Mouse (Mus musculus) G1E-ER4 (cell line): ENCODE measurements around the gene Cyp4f14. TPM values are rescaled to one million over a fixed set of nuclear protein-coding genes. Genes with fewer than 3 reads are reported as not detected.

Experiments
- GATA1 ChIP-seq: IDR thresholded peaks from one replicate; pipeline ENCODE4 v1.8.0; 2012; ENCODE audit warnings: low read length, inconsistent platforms
- polyA plus RNA-seq: library from polyadenylated mRNA; stranded (reverse); fragments of >175 nt; gene quantifications from 2 replicates; pipeline ENCODE4 v1.2.3, GENCODE M21; 2012

Gene Cyp4f14
- not detected in 2 replicates for polyA plus RNA-seq

- TF ChIP-seq GATA1, result no peak
Observed at GRCm38 (mm10) chr17:32917131-32917530, at the start of gene Cyp4f14. Cyp4f14 (minus strand) TSS chr17:32917342.

- no peak for TF ChIP-seq GATA1
Observed at GRCm38 (mm10) chr17:32965623-32966290, 48.6 kb upstream of the Cyp4f14 start, which contains the start of gene Zfp472. Zfp472 (plus strand) TSS chr17:32965814.

GRCm38 (mm10) chr17:32965253-32965622, 48.1 kb upstream of the Cyp4f14 start:
- TF ChIP-seq GATA1, result no peak

DNA sequence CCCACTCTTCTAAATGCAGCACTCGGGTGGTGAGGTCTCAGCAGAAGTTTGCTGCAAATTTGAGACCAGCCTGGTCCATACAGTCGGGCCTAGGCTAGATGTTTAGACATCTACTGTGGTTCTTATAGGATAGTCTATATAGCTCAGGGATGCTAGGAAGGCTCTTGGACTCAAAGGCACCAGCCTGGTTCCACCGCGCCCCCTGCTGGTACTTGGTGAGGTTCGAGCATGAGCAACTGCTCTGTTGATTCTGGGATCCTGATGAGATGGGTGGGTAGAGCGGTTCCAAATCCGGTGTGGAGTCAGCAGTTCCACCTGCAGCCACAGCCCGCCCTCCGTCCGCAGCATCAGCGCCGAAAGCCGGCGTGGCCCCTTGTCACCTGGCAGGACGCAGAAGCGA, 34.3 kb upstream of the Cyp4f14 start:
- TF ChIP-seq GATA1, result no peak

DNA sequence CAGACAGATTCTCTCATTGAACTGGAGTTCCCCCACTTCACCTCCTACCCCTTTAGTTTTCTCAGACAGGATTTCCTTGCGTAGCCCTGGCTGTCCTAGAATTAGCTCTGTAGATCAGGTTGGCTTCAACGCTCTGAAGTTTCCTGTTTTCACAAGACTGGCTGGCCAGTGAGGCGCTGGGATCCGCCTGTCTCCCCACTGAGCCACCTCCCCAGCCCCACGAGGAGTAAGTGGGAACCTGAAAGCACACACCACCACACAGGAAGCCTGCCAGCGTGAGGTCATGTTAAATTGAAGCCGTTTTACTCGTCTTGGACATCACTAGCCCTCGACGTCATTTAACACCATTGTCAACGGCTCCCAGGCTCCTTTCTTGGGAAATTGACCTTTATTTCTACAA, 33.9 kb upstream of the Cyp4f14 start:
- TF ChIP-seq GATA1, result no peak

- no peak for TF ChIP-seq GATA1
Observed at GRCm38 (mm10) chr17:32950136-32950535, 33.0 kb upstream of the Cyp4f14 start.

DNA sequence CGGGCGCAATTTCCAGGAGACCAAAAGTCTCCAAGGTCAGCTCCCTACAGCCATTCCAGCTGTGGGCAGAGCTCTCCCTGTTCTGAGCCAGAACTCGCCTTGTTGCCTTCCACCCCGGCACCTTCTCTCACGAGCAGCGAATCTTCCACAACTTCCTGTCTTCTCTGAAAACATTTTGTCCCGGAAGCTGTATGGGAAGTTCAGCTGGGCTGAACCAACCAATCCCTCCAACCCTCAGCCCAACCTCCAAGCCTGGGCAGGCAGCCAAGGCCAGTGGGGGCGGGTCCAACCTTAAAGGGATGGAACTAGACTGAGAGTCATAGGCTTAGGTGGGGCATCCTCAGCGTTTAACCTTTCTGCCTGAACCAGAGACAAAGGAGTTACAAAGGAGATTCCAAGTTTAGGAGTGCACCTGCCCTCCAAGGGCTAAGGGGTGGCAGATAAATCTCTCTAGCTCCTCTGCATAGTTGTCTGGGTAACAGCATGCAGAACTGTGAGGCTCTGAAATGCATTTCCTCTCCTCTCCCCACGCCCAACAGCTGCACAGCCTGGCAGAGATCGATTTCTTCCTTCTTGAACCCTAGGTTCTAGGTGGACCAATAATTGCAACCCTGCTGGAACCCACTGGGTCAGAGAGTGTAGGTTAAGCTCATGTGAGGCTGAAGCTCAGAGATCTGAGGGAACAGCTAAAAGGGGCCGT, 30.2 kb upstream of the Cyp4f14 start, which contains the start of gene Cyp4f13:
Gene Cyp4f13 (minus strand): TSS at position 188 of the 700 bp plus-strand sequence.
- TF ChIP-seq GATA1, result no peak

DNA sequence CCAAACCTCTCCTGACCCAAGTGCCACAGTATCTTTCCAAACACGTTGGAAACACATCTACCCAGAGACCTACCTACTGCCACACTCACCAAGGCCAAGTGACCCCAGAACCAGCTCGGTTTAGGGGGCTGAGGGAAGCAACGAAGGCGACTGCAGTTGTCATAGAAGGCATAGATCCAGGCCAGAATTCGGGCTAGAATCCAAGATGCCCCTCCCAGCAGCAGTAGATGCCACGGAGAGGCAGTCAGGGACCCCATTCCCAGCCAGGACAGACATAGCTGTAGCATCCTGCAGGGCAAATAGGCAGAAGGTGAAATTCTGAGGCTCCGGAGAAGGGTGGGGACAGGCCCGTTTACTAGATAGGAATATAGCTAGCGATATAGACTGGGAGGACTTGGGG, 29.6 kb upstream of the Cyp4f14 start:
- TF ChIP-seq GATA1, result no peak

GRCm38 (mm10) chr17:32944402-32945035, 27.4 kb upstream of the Cyp4f14 start:
- TF ChIP-seq GATA1, result no peak

DNA sequence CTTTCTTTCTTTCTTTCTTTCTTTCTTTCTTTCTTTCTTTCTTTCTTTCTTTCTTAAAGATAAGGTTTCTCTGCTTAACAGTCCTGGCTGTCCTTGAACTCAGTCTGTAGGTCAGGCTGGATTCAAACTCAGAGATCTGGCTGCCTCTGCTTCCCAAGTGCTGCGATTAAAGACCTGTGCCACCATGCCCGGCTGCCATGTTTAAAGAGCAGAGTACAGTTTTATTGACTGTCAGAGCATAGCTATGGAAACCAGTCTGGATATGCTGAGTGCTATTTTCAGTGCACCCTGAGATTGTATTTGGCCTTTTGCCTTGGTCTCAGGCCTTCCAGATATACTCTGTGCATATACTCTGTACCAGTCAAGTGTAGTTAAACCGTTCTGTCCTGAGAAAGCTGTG, 26.5 kb upstream of the Cyp4f14 start:
- no peak for TF ChIP-seq GATA1

- TF ChIP-seq GATA1, result no peak
Observed at GRCm38 (mm10) chr17:32939831-32940230, 22.7 kb upstream of the Cyp4f14 start.

- TF ChIP-seq GATA1, result no peak
Observed at GRCm38 (mm10) chr17:32927803-32928202, 10.7 kb upstream of the Cyp4f14 start.

GRCm38 (mm10) chr17:32924658-32925312, 7.6 kb upstream of the Cyp4f14 start:
- no peak for TF ChIP-seq GATA1

DNA sequence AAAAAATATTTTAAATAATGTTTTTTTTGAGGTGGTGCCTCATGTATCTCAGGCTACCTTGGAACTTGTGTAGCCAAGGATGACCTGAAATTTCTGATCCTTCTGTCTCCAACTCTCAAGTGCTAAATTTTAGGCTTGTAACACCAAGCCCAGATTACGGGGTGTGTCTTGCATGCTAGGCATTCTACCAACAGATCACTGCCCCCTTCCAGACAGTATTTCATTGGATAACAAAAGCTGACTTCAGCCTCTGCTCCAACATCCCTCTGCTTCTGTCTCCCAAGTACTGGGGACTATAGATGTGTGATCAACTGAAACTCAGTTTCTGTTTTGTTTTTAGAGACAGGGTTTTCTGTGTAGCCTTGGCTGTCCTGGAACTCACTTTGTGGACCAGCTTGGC, 6.5 kb upstream of the Cyp4f14 start:
- no peak for TF ChIP-seq GATA1

GRCm38 (mm10) chr17:32919123-32919522, 2.0 kb upstream of the Cyp4f14 start:
- TF ChIP-seq GATA1, result no peak

- no peak for TF ChIP-seq GATA1
Observed at GRCm38 (mm10) chr17:32916075-32916474, 1.1 kb downstream of the Cyp4f14 start.
